Mouse (Mus musculus): ENCODE data around the gene Cxcl1.

Cxcl1 gene

GRCm38 (mm10) chr5:90891464-90891813 is 398 bp downstream of the Cxcl1 start:
- DNase-seq, result no peak

GRCm38 (mm10) chr5:90894231-90894630 is 3.2 kb downstream of the Cxcl1 start:
- DNase-seq, result no peak

DNA sequence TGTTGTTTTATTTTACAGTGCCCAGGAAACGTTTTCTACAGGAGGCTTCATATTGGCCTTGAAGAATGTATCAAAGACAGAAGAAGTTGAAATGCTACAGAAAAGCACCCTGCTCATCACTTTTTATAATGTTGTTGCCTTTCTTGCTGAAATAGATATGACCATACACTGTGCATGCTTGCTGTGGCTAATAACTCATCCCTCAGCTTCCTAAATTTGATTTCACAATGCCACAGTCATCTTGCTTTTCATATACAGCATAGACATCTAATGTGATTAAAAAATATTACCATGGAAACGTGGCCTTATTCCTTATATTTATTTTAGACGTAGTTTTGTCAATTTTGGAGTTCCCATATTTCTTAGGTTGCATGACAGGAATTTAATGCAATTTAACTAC is 6.4 kb downstream of the Cxcl1 start:
- no peak for DNase-seq

DNA sequence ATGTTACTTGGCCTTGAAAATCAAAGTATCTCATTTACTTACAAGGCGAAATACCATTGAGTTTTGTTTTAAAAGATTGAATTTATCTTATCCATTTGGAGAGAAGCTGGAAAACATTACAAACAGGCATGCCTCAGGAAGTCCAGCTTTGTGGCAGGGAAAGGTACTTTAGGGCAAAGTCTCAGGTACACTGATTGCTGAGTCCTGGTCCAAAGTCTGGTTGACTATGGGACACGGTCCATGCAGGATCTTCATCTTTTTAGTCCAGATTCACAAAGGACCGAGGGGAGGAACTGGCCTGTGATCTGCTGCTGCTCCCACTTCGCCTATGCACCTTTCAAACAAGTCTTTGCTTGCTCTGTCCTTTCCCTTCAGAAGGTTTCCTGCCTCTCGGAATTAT is 8.3 kb downstream of the Cxcl1 start:
- no peak for DNase-seq

DNA sequence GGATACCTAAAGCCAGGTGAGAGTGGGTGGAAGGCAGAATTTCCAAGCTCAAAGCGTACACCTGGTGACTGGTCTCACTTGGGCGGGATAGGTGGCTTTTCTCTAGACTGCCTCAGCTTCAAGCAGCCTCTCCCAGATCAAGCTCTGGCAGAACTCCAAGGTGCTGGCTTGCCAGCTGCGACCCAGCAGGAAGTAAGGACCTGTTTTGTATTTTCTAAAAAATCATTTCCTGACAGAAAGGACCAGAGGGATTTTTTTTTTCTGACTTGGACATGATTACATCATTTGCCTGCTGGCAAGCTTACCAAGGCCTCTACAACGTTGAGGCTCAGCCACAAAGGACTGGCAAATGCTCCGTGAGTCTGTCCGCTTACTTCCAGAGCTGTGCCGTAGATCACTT is 9.1 kb downstream of the Cxcl1 start:
- no peak for DNase-seq

DNA sequence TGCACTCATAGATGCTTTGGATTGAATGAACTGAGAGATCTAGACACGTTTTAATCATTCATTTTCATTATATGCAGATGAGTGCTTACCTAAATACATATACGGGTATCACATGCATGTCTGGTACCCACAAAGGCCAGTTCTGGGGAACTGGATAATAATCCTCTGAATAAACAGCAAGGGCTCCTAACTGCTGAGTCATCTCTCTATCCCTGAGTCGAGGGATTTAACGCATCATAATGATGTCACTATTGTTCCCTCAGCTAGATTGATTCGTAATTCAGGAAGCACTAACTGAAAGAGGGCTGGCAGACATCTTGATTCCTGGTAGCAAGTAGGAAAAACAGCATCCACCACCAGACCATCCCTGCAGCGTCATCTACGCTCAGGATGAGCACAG is 9.6 kb downstream of the Cxcl1 start:
- no peak for DNase-seq

GRCm38 (mm10) chr5:90902380-90903260 is 11.6 kb downstream of the Cxcl1 start:
- no peak for DNase-seq

- DNase-seq, result no peak
Observed at GRCm38 (mm10) chr5:90903339-90904020, 12.4 kb downstream of the Cxcl1 start, which contains the start of gene Cxcl2. Gene Cxcl2 (plus strand): TSS chr5:90903871.

- DNase-seq, result no peak
Observed at GRCm38 (mm10) chr5:90908983-90909382, 17.9 kb downstream of the Cxcl1 start.

DNA sequence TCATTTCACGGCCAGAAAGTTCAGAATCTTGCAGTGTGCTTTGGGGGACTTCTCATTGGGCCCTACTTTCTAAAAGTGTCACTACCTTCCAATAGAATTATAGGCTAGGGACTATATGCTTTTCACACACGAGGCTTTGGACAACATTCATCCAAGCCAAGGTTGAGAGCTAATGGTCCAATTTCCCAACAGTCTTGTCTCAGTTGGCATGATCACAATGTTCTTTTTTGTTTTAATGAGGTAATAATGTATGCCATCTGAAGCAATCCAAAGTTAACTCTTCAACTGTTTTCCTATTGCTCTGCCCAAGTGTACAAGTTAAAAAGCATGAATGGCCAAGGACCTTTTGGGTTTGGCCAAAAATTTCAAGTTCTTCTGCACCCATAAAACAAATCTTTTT is 28.5 kb downstream of the Cxcl1 start:
- DNase-seq, result no peak

- no peak for DNase-seq
Observed at GRCm38 (mm10) chr5:90922958-90923357, 31.9 kb downstream of the Cxcl1 start.

DNA sequence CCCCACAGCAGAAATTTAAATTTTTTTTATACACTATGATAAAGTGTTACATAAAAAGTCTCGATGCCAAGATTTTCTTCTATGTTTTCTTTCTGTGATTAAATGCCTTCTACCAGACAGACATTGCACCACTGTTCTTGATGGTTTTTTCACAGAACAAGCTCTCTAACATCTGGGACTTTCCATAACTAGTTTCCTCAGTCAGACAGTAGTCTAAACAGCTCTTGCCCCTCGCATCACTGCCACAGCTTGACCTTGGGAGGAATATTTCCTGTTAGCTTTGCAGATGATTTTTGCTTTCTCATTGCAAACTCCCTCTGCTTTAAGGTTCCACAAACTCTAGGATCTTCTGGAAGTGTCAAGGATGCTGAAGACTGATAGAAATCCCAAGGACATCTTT is 39.5 kb downstream of the Cxcl1 start:
- no peak for DNase-seq

- peak; percentile 53 to 64 for DNase-seq
Observed at GRCm38 (mm10) chr5:90930971-90931851, 40.2 kb downstream of the Cxcl1 start, which contains the start of gene Mthfd2l. Gene Mthfd2l (plus strand): TSS chr5:90931117.

DNA sequence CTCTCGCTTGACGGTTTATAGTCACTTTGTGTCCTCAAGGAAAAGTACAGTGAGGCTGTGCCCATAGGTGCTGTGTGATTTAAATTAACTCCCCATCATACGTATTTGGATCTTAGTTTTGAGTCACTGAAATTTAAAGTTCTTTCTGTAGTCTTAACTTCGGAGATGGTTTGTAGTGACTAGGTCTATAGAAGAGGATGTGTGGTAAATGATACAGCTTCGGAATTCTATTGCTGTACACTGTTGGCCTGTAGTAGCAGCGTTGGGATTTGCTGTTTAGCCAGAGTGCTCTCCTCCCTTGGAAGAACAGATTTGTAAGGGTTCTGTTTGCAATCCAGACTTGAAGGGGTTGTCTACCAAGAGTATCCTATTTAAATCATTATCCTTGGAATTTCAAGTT is 40.9 kb downstream of the Cxcl1 start:
- no peak for DNase-seq

GRCm38 (mm10) chr5:90936706-90937105 is 45.7 kb downstream of the Cxcl1 start:
- no peak for DNase-seq

All from thymus, adult 18-20 months (tissue).